In genomic region chr5:124221736-124222040, GRCm38 (mm10) we compare ENCODE assay signal across 13 mouse cellular contexts. TPM values are rescaled to one million over a fixed set of nuclear protein-coding genes. Genes with fewer than 3 reads are reported as not detected.
DNase-seq lines count a peak whose midpoint lies in the region; ATAC-seq lines count a peak whose summit lies in the region.
"Had no signal": no experiment of that assay in that cellular context is flagged by ENCODE, and none has a peak within 500 bp of the region (broad histone marks: within the 10 kb centered on the region; RNA-seq: fewer than 3 reads in every experiment).

No protein-coding gene starts in this region.

- H3K27ac ChIP-seq in heart, embryonic 13.5 days (replicated peaks) = peak overlapping the region; percentile 82
- no peak overlapping the region for H3K27ac ChIP-seq in limb, embryonic 13.5 days
- H3K27ac ChIP-seq in limb, embryonic 10.5 days = no peak overlapping the region
- peak overlapping the region; percentile 64 for H3K27ac ChIP-seq in brown adipose tissue, adult 24 weeks (replicated peaks; ENCODE audit: low read depth, low read length)
- H3K27ac ChIP-seq in intestine, embryonic 15.5 days = 0 out of 2 replicates have a peak overlapping the region, but pooled peaks have one; percentile 40
- H3K27ac ChIP-seq: forebrain, embryonic 10.5 days; hindbrain, embryonic 13.5 days; kidney, embryonic 15.5 days; macrophage had no signal

- H3K9me3 ChIP-seq in heart, embryonic 13.5 days = no peaks in the 10 kb centered on the region
- no peaks in the 10 kb centered on the region for H3K9me3 ChIP-seq in limb, embryonic 13.5 days
- no peaks in the 10 kb centered on the region for H3K9me3 ChIP-seq in limb, embryonic 10.5 days (replicated peaks)
- H3K9me3 ChIP-seq in intestine, embryonic 15.5 days = no peaks in the 10 kb centered on the region
- H3K9me3 ChIP-seq: forebrain, embryonic 10.5 days; hindbrain, embryonic 13.5 days; kidney, embryonic 15.5 days had no signal

- peak overlapping the region; percentile 17; the same call in 1 of the 2 replicates for H3K9ac ChIP-seq in heart, embryonic 13.5 days
- H3K9ac ChIP-seq in limb, embryonic 13.5 days = peak overlapping the region; percentile 1; the same call in 1 of the 2 replicates
- H3K9ac ChIP-seq in intestine, embryonic 15.5 days = no peak overlapping the region
- H3K9ac ChIP-seq: hindbrain, embryonic 13.5 days; kidney, embryonic 15.5 days had no signal

- no peaks in the 10 kb centered on the region for H3K36me3 ChIP-seq in heart, embryonic 13.5 days
- no peaks in the 10 kb centered on the region for H3K36me3 ChIP-seq in limb, embryonic 13.5 days
- no peaks in the 10 kb centered on the region for H3K36me3 ChIP-seq in limb, embryonic 10.5 days
- H3K36me3 ChIP-seq in intestine, embryonic 15.5 days = no peaks in the 10 kb centered on the region
- H3K36me3 ChIP-seq: forebrain, embryonic 10.5 days; hindbrain, embryonic 13.5 days; kidney, embryonic 15.5 days had no signal

- H3K4me3 ChIP-seq in heart, embryonic 13.5 days = no peak overlapping the region
- H3K4me3 ChIP-seq in limb, embryonic 13.5 days = no peak overlapping the region
- no peak overlapping the region for H3K4me3 ChIP-seq in limb, embryonic 10.5 days
- no peak overlapping the region for H3K4me3 ChIP-seq in brown adipose tissue, adult 24 weeks (ENCODE audit: insufficient read depth, low read depth, low read length)
- no peak overlapping the region for H3K4me3 ChIP-seq in intestine, embryonic 15.5 days (replicated peaks)
- H3K4me3 ChIP-seq: forebrain, embryonic 10.5 days; hindbrain, embryonic 13.5 days; kidney, embryonic 15.5 days had no signal

- H3K4me1 ChIP-seq in heart, embryonic 13.5 days = peaks cover 100% of the 10 kb centered on the region
- H3K4me1 ChIP-seq in limb, embryonic 13.5 days = peaks cover 38% of the 10 kb centered on the region
- H3K4me1 ChIP-seq in limb, embryonic 10.5 days = peaks cover 26% of the 10 kb centered on the region
- peaks cover 80% of the 10 kb centered on the region for H3K4me1 ChIP-seq in brown adipose tissue, adult 24 weeks (ENCODE audit: control insufficient read depth, insufficient read depth, insufficient read length, low read length)
- H3K4me1 ChIP-seq in intestine, embryonic 15.5 days (replicated peaks) = peaks cover 13% of the 10 kb centered on the region; the same call in 1 of the 2 replicates

- H3K4me2 ChIP-seq in heart, embryonic 13.5 days = peak overlapping the region; percentile 27
- H3K4me2 ChIP-seq in limb, embryonic 13.5 days (replicated peaks) = no peak overlapping the region
- H3K4me2 ChIP-seq in intestine, embryonic 15.5 days (replicated peaks) = no peak overlapping the region
- H3K4me2 ChIP-seq: hindbrain, embryonic 13.5 days; kidney, embryonic 15.5 days had no signal

- no peaks in the 10 kb centered on the region for H3K27me3 ChIP-seq in heart, embryonic 13.5 days (replicated peaks)
- H3K27me3 ChIP-seq in limb, embryonic 13.5 days = no peaks in the 10 kb centered on the region
- H3K27me3 ChIP-seq in limb, embryonic 10.5 days (ENCODE audit: low read depth, poor library complexity, severe bottlenecking) = no peaks in the 10 kb centered on the region
- H3K27me3 ChIP-seq in intestine, embryonic 15.5 days (replicated peaks) = no peaks in the 10 kb centered on the region
- H3K27me3 ChIP-seq: kidney, embryonic 15.5 days had no signal

- WGBS in heart, embryonic 13.5 days = 75% methylated on average over 7 of the region's 7 CpGs
- WGBS in limb, embryonic 13.5 days = 79% methylated on average over 7 of the region's 7 CpGs
- 88% methylated on average over 7 of the region's 7 CpGs for WGBS in limb, embryonic 10.5 days
- 79% methylated on average over 7 of the region's 7 CpGs for WGBS in intestine, embryonic 15.5 days

- no peak for DNase-seq in heart, adult 18-20 months
- no peak for DNase-seq in limb, embryonic 10.5 days (ENCODE audit: low spot score)
- DNase-seq in spleen, postnatal 10 days (ENCODE audit: low spot score in 2 of 2) = no peak
- DNase-seq: midbrain, embryonic 14.5 days had no signal

- ATAC-seq in heart, embryonic 13.5 days (ENCODE audit: extremely low read depth, insufficient number of reproducible peaks, low FRiP score, low TSS enrichment) = no peak
- no peak for ATAC-seq in limb, embryonic 13.5 days (ENCODE audit: low FRiP score, low read depth)
- no peak for ATAC-seq in intestine, embryonic 15.5 days
- ATAC-seq: CD4-positive, CD25-positive, alpha-beta regulatory T cell, adult 4 months had no signal

RNA-seq across cellular contexts. Expression of gene Pitpnm2, which starts 27.9 kb away (rescaled TPM):
- 5.1 and 6.6 TPM in 2 replicates for polyA plus RNA-seq in heart, embryonic 13.5 days (2015; fragmentation: Nextera tagmentation; extraction: Ambion mirVana)
- 10 to 100 TPM; 36.8 to 38.9 TPM for total RNA-seq in heart, adult 18-20 months (2021)
- 3.5 and 4.2 TPM in 2 replicates for polyA plus RNA-seq in limb, embryonic 13.5 days (2015; fragmentation: Nextera tagmentation; extraction: Ambion mirVana)
- 2.0 and 2.4 TPM in 2 replicates for polyA plus RNA-seq in limb, embryonic 10.5 days (2016; fragmentation: Nextera tagmentation; extraction: Ambion mirVana)
- polyA plus RNA-seq in brown adipose tissue, adult 24 weeks (2012; ENCODE audit: insufficient read depth, insufficient read length, missing spikeins) = 20.3 and 21.8 TPM in 2 replicates
- 3.1 and 3.8 TPM in 2 replicates for polyA plus RNA-seq in intestine, embryonic 15.5 days (2015; fragmentation: Nextera tagmentation; extraction: Ambion mirVana)

Comparison
In these comparisons a context has a peak if more than half of its experiments do, and no peak if none do; other contexts are left out.
1. H3K27ac ChIP-seq: peak in heart, embryonic 13.5 days (single experiment), brown adipose tissue, adult 24 weeks (single experiment) and intestine, embryonic 15.5 days (single experiment); none in limb, embryonic 13.5 days (single experiment) and limb, embryonic 10.5 days (single experiment).